Mouse (Mus musculus) CH12.LX (cell line): ENCODE results near the gene Rnf181. TPM values are rescaled to one million over a fixed set of nuclear protein-coding genes. Genes with fewer than 3 reads are reported as not detected.

ENCODE experiments used
- DNase-seq: peaks from one replicate; pipeline ENCODE4 v3.0.0-alpha.2; 2013; ENCODE audit errors: extremely low read depth
- H3K27ac ChIP-seq: 2 replicates; pipeline ENCODE4 v1.5.1; 2012; ENCODE audit warnings: low read depth, mild to moderate bottlenecking, control low read depth, moderate library complexity; ENCODE audit not compliant: insufficient read depth
- H3K27me3 ChIP-seq: replicated peaks from 2 replicates; pipeline ENCODE3; 2012; ENCODE audit warnings: inconsistent platforms
- H3K36me3 ChIP-seq, 2 experiments: replicated peaks in 1 of 2; 2 replicates each; pipeline versions ENCODE3 to v1.6.1; 2012; ENCODE audit warnings: inconsistent platforms in 1 of 2, low read length in 1 of 2, mild to moderate bottlenecking in 1 of 2, mixed read lengths in 1 of 2, moderate library complexity in 1 of 2; ENCODE audit not compliant: control insufficient read depth in 1 of 2, insufficient read depth in 1 of 2
- H3K4me1 ChIP-seq, 2 experiments: 2 replicates each; pipeline ENCODE4 v1.6.1; 2012; ENCODE audit warnings: inconsistent platforms in 1 of 2, moderate library complexity in 1 of 2; ENCODE audit not compliant: insufficient read depth in 2 of 2, control insufficient read depth in 1 of 2
- H3K4me2 ChIP-seq: 2 replicates; pipeline ENCODE4 v1.6.1; 2012; ENCODE audit warnings: low read depth, mild to moderate bottlenecking, control low read depth; ENCODE audit not compliant: poor library complexity, insufficient read depth, severe bottlenecking
- H3K4me3 ChIP-seq, 3 experiments: fragments of 150-350 bp in 1 of 3; sonication (generic) in 1 of 3; replicated peaks in 1 of 3; 2 replicates each; pipeline versions ENCODE3 to v1.5.1; 2011 to 2012; ENCODE audit warnings: low read depth in 2 of 3, low read length in 2 of 3, mild to moderate bottlenecking in 2 of 3, moderate library complexity in 2 of 3, control low read depth in 1 of 3, improper control_type of control experiment in 1 of 3, inconsistent platforms in 1 of 3, mixed read lengths in 1 of 3; ENCODE audit not compliant: poor library complexity in 1 of 3
- H3K79me2 ChIP-seq: replicated peaks from 2 replicates; pipeline ENCODE4 v1.6.1; 2012; ENCODE audit warnings: mild to moderate bottlenecking, moderate library complexity; ENCODE audit not compliant: control insufficient read depth, poor library complexity, insufficient read depth, severe bottlenecking; ENCODE audit errors: extremely low read depth
- H3K9ac ChIP-seq: 2 replicates; pipeline ENCODE4 v1.6.1; 2012; ENCODE audit warnings: low read depth, mild to moderate bottlenecking, control low read depth, moderate library complexity; ENCODE audit not compliant: insufficient read depth
- H3K9me3 ChIP-seq: replicated peaks from 2 replicates; pipeline ENCODE3; 2012; ENCODE audit warnings: low read length, inconsistent platforms, mixed read lengths
- CTCF ChIP-seq, 2 experiments: IDR thresholded peaks in 1 of 2; conservative IDR thresholded peaks in 1 of 2; 2 replicates each; pipeline ENCODE4 v1.5.1; 2011 to 2012; ENCODE audit warnings: low read depth in 2 of 2, low read length in 2 of 2, improper control_type of control experiment in 1 of 2, inconsistent platforms in 1 of 2, mild to moderate bottlenecking in 1 of 2, moderate library complexity in 1 of 2
- ELF1 ChIP-seq: IDR thresholded peaks from 2 replicates; pipeline ENCODE4 v1.6.1; 2014; ENCODE audit warnings: low read depth, mild to moderate bottlenecking, inconsistent platforms, low read length, improper control_type of control experiment
- GABPA ChIP-seq: IDR thresholded peaks from 2 replicates; pipeline ENCODE4 v1.6.1; 2012; ENCODE audit warnings: low read depth, low read length, improper control_type of control experiment, inconsistent platforms; ENCODE audit not compliant: insufficient replicate concordance
- IRF4 ChIP-seq: IDR thresholded peaks from 2 replicates; pipeline ENCODE4 v1.6.1; 2014; ENCODE audit warnings: low read depth, mild to moderate bottlenecking, inconsistent platforms, low read length, improper control_type of control experiment
- JUN ChIP-seq: IDR thresholded peaks from 2 replicates; pipeline ENCODE4 v1.6.1; 2011; ENCODE audit warnings: low read depth, mild to moderate bottlenecking, low read length, improper control_type of control experiment, moderate library complexity; ENCODE audit not compliant: insufficient read depth
- JUND ChIP-seq: conservative IDR thresholded peaks from 2 replicates; pipeline ENCODE4 v1.6.1; 2011; ENCODE audit warnings: low read depth, low read length, improper control_type of control experiment
- KAT2A ChIP-seq: IDR thresholded peaks from 2 replicates; pipeline ENCODE4 v1.6.1; 2012; ENCODE audit warnings: low read length, improper control_type of control experiment, inconsistent platforms; ENCODE audit not compliant: insufficient replicate concordance
- MAFK ChIP-seq: IDR thresholded peaks from 2 replicates; pipeline ENCODE4 v1.6.1; 2011; ENCODE audit warnings: low read length, improper control_type of control experiment; ENCODE audit not compliant: insufficient replicate concordance
- MEF2A ChIP-seq: IDR thresholded peaks from 2 replicates; pipeline ENCODE4 v1.6.1; 2014; ENCODE audit warnings: low read depth, mild to moderate bottlenecking, inconsistent platforms, low read length, improper control_type of control experiment, borderline replicate concordance
- MXI1 ChIP-seq: IDR thresholded peaks from 2 replicates; pipeline ENCODE4 v1.6.1; 2011; ENCODE audit warnings: mild to moderate bottlenecking, low read depth, low read length, improper control_type of control experiment
- NELFE ChIP-seq: IDR thresholded peaks from 2 replicates; pipeline ENCODE4 v1.6.1; 2011; ENCODE audit warnings: low read depth, low read length, improper control_type of control experiment
- NRF1 ChIP-seq: IDR thresholded peaks from 2 replicates; pipeline ENCODE4 v1.6.1; 2014; ENCODE audit warnings: low read depth, mild to moderate bottlenecking, inconsistent platforms, low read length, improper control_type of control experiment, moderate library complexity
- RAD21 ChIP-seq: IDR thresholded peaks from 2 replicates; pipeline ENCODE4 v1.6.1; 2011; ENCODE audit warnings: low read depth, mild to moderate bottlenecking, low read length, improper control_type of control experiment, moderate library complexity
- SIN3A ChIP-seq: IDR thresholded peaks from 2 replicates; pipeline ENCODE4 v1.6.1; 2012; ENCODE audit warnings: low read length, improper control_type of control experiment, inconsistent platforms
- SMC3 ChIP-seq: IDR thresholded peaks from 2 replicates; pipeline ENCODE4 v1.6.1; 2011; ENCODE audit warnings: low read depth, low read length, improper control_type of control experiment
- TBP ChIP-seq: conservative IDR thresholded peaks from 2 replicates; pipeline ENCODE4 v1.6.1; 2011; ENCODE audit warnings: low read depth, low read length, improper control_type of control experiment
- TCF12 ChIP-seq: IDR thresholded peaks from 2 replicates; pipeline ENCODE4 v1.6.1; 2014; ENCODE audit warnings: low read depth, mild to moderate bottlenecking, inconsistent platforms, low read length, improper control_type of control experiment
- UBTF ChIP-seq: IDR thresholded peaks from 2 replicates; pipeline ENCODE4 v1.6.1; 2012; ENCODE audit warnings: low read depth, mild to moderate bottlenecking, inconsistent platforms, low read length, improper control_type of control experiment, moderate library complexity
- ZC3H11A ChIP-seq: IDR thresholded peaks from 2 replicates; pipeline ENCODE4 v1.6.1; 2012; ENCODE audit warnings: low read depth, mild to moderate bottlenecking, inconsistent platforms, low read length, improper control_type of control experiment
- ZKSCAN1 ChIP-seq: IDR thresholded peaks from 2 replicates; pipeline ENCODE4 v1.6.1; 2012; ENCODE audit warnings: low read depth, inconsistent platforms, low read length, improper control_type of control experiment, borderline replicate concordance
- dilution Hi-C: fragments of 300-500 bp; cut with MboI; formaldehyde crosslinking; loops from 2 replicates; pipeline ENCODE4 v1.14.3; 2020; ENCODE audit warnings: low sequenced_read_pairs; ENCODE audit not compliant: extremely low pct_unique_long_range_greater_than_20kb, extremely low pct_ligation_motif_present
- in situ Hi-C: fragments of 300-500 bp; cut with MboI; formaldehyde crosslinking; loops from 3 replicates; pipeline ENCODE4 v1.14.3; 2019; ENCODE audit warnings: low sequenced_read_pairs, low pct_ligation_motif_present, low pct_unique_long_range_greater_than_20kb, mixed read lengths
- polyA plus RNA-seq: library from polyadenylated mRNA; unstranded; fragments of >175 nt; gene quantifications from 2 replicates; pipeline ENCODE4 v1.2.1, GENCODE M21; 2012; ENCODE audit warnings: low read depth; ENCODE audit not compliant: insufficient read length
- total RNA-seq, 2 experiments: library from RNA; depleted of rRNA; stranded (reverse); fragments of 300-350 nt in 1 of 2; fragments of >200 nt in 1 of 2; gene quantifications; 2 replicates each; pipeline ENCODE4 v1.2.3; 2012 to 2014

Rnf181 gene
- total and polyA plus RNA-seq, 3 experiments = 63.2 to 88.7 (median 83.2) TPM

GRCm38 (mm10) chr6:72333111-72333510 lies 33.6 kb downstream of the Rnf181 start:
- H3K4me1 ChIP-seq = 0 out of 4 replicates have a peak, but pooled peaks cover 0 to 4% of the 10 kb centered on the region in 2 experiments
- no peak for DNase-seq
- dilution Hi-C loops = no loop called here
- H3K4me2 ChIP-seq = no peak overlapping the region
- in situ Hi-C loops = no loop called here
- H3K27ac ChIP-seq = no peak overlapping the region
- TF ChIP-seq RAD21 = no peak
- no peak for TF ChIP-seq KAT2A
- TF ChIP-seq CTCF (conservative IDR thresholded peaks at IDR 0.05 in 1 of 2, IDR thresholded peaks at IDR 0.05 in 1 of 2; ENCODE audit: low read depth in 2 of 2, low read length in 2 of 2) = no peak
- no peak for TF ChIP-seq SIN3A
- TF ChIP-seq UBTF = no peak
- TF ChIP-seq ZC3H11A = no peak
- H3K9ac ChIP-seq = no peak overlapping the region
- no peaks in the 10 kb centered on the region; the same call in 1 of the 2 replicates for H3K79me2 ChIP-seq
- H3K36me3 ChIP-seq = peaks cover 70 to 97% of the 10 kb centered on the region in 2 experiments
- no peak overlapping the region for H3K4me3 ChIP-seq
- H3K9me3 ChIP-seq = no peaks in the 10 kb centered on the region
- no peaks in the 10 kb centered on the region for H3K27me3 ChIP-seq

- H3K4me1 ChIP-seq = 0 out of 4 replicates have a peak, but pooled peaks cover 0 to 4% of the 10 kb centered on the region in 2 experiments
- TF ChIP-seq ZKSCAN1 (no peak), SMC3 (no peak), NELFE (no peak), MXI1 (no peak), TCF12 (no peak), JUND (no peak), JUN (no peak), ELF1 (no peak), IRF4 (no peak), MAFK (no peak), SIN3A (no peak), MEF2A (no peak), TBP (no peak), CTCF (conservative IDR thresholded peaks at IDR 0.05 in 1 of 2, IDR thresholded peaks at IDR 0.05 in 1 of 2; ENCODE audit: low read depth in 2 of 2, low read length in 2 of 2) (no peak), NRF1 (no peak), GABPA (no peak)
- TF ChIP-seq, all 38 proteins: peak for 0
- Histone ChIP-seq H3K4me3 (no peak overlapping the region), H3K4me2 (no peak overlapping the region), H3K27ac (no peak overlapping the region), H3K79me2 (no peaks in the 10 kb centered on the region; the same call in 1 of the 2 replicates), H3K36me3 (peaks cover 70 to 94% of the 10 kb centered on the region in 2 experiments), H3K27me3 (no peaks in the 10 kb centered on the region), H3K9ac (no peak overlapping the region), H3K9me3 (no peaks in the 10 kb centered on the region)
- DNase-seq = no peak
- in situ Hi-C loops (no loop called here), dilution Hi-C loops (no loop called here)
Observed at GRCm38 (mm10) chr6:72330133-72330532, 36.6 kb downstream of the Rnf181 start.
